Mouse (Mus musculus) liver, embryonic 12.5 days (tissue): ENCODE measurements around the gene Bphl. TPM values are rescaled to one million over a fixed set of nuclear protein-coding genes. Genes with fewer than 3 reads are reported as not detected.
"Not testable (repeated sequence)": the region's sequence is repeated elsewhere in the genome, so short reads cannot be mapped to it uniquely, and the experiment has no call there.

Experiments used
- ATAC-seq: fragments of 200-750 bp; cut with Nextera tagmentation; 2 replicates; pipeline ENCODE4 v1.8.0; 2017; ENCODE audit warnings: moderate number of reproducible peaks, mild to moderate bottlenecking, moderate library complexity
- H3K27ac ChIP-seq: fragments of 300-500 bp; sonication (generic); 2 replicates; pipeline ENCODE4 v1.5.1; 2016; ENCODE audit warnings: mild to moderate bottlenecking
- H3K27me3 ChIP-seq: fragments of 300-500 bp; sonication (generic); replicated peaks from 2 replicates; pipeline ENCODE4 v1.6.1; 2016; ENCODE audit warnings: mild to moderate bottlenecking, moderate library complexity
- H3K36me3 ChIP-seq: fragments of 300-500 bp; sonication (generic); 2 replicates; pipeline ENCODE4 v1.6.1; 2016; ENCODE audit warnings: mild to moderate bottlenecking, moderate library complexity
- H3K4me1 ChIP-seq: fragments of 300-500 bp; sonication (generic); 2 replicates; pipeline ENCODE4 v1.6.1; 2016
- H3K4me2 ChIP-seq: fragments of 300-500 bp; sonication (generic); 2 replicates; pipeline ENCODE4 v1.6.1; 2016; ENCODE audit warnings: mild to moderate bottlenecking, moderate library complexity
- H3K4me3 ChIP-seq: fragments of 300-500 bp; sonication (generic); 2 replicates; pipeline ENCODE4 v1.5.1; 2016; ENCODE audit warnings: mild to moderate bottlenecking, moderate library complexity
- H3K9ac ChIP-seq: fragments of 300-500 bp; sonication (generic); 2 replicates; pipeline ENCODE4 v1.6.1; 2016; ENCODE audit warnings: mild to moderate bottlenecking, moderate library complexity
- H3K9me3 ChIP-seq: fragments of 300-500 bp; sonication (generic); replicated peaks from 2 replicates; pipeline ENCODE4 v1.6.1; 2016; ENCODE audit warnings: mild to moderate bottlenecking, moderate library complexity
- WGBS: fragments of 180-500 bp; shearing (Covaris S2); methylation state at CpG from one replicate; pipeline ENCODE4 v1.1.7; 2016; ENCODE audit not compliant: insufficient replicate concordance; 5-methylcytosine and 5-hydroxymethylcytosine counted together
- polyA plus RNA-seq: library from polyadenylated mRNA; unstranded; fragments of >200 nt; fragmentation: Nextera tagmentation; extraction: Ambion mirVana; gene quantifications from 2 replicates; pipeline ENCODE4 v1.2.1, GENCODE M21; 2016

Gene Bphl
- polyA plus RNA-seq, 1 experiment from 2014 or later: 29.2 TPM

- ATAC-seq: peak; percentile 17
- 31% methylated on average over 16 of the region's 16 CpGs for WGBS
- Histone ChIP-seq H3K9me3 (no peaks in the 10 kb centered on the region), H3K4me2 (peak overlapping the region; percentile 92), H3K4me1 (peaks cover 21% of the 10 kb centered on the region), H3K9ac (peak overlapping the region; percentile 81), H3K27ac (no peak overlapping the region), H3K36me3 (peaks cover 16% of the 10 kb centered on the region), H3K4me3 (peak overlapping the region; percentile 73; the same call in 1 of the 2 replicates), H3K27me3 (peaks cover 11% of the 10 kb centered on the region)
These were observed 41.3 kb downstream of the Bphl start for GRCm38 (mm10) chr13:34078500-34079280.

GRCm38 (mm10) chr13:34079801-34080200 lies 42.4 kb downstream of the Bphl start:
- ATAC-seq: no peak
- H3K9ac ChIP-seq: no peak overlapping the region
- H3K4me2 ChIP-seq: no peak overlapping the region
- no peak overlapping the region for H3K4me3 ChIP-seq
- peaks cover 21% of the 10 kb centered on the region for H3K4me1 ChIP-seq
- peaks cover 11% of the 10 kb centered on the region for H3K27me3 ChIP-seq
- no peaks in the 10 kb centered on the region for H3K9me3 ChIP-seq
- WGBS: 75% methylated on average over 3 of the region's 3 CpGs
- H3K27ac ChIP-seq: no peak overlapping the region
- peaks cover 13% of the 10 kb centered on the region for H3K36me3 ChIP-seq

DNA sequence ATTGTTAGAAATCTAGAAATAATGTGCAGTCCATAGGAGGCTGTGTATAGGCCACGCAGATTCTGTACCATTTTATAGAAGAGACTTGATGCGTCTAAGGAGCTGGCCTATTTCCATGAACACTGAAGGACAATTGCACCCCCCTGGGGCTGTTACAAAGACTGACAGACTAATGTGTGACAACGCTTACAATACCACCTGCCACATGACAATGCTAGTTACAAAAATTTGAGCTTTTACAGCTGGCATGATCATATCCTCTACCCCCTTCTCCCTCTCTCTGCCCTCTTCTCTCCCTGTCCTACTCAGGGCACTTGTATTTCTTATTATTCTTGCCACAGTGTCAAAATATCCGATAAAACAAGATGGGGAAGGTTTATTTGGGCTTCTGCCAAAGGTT lies 44.5 kb downstream of the Bphl start:
- Histone ChIP-seq H3K27ac (no peak overlapping the region), H3K9ac (no peak overlapping the region), H3K4me3 (no peak overlapping the region), H3K36me3 (no peaks in the 10 kb centered on the region), H3K27me3 (peaks cover 11% of the 10 kb centered on the region), H3K4me1 (peaks cover 14% of the 10 kb centered on the region), H3K9me3 (no peaks in the 10 kb centered on the region), H3K4me2 (no peak overlapping the region)
- no peak for ATAC-seq
- WGBS: 77% methylated on average over 4 of the region's 4 CpGs

- no peak for ATAC-seq
- H3K27ac ChIP-seq: no peak overlapping the region
- 66% methylated on average over 9 of the region's 9 CpGs for WGBS
- H3K36me3 ChIP-seq: no peaks in the 10 kb centered on the region
- peaks cover 11% of the 10 kb centered on the region; the same call in 1 of the 2 replicates for H3K27me3 ChIP-seq
- H3K9ac ChIP-seq: no peak overlapping the region
- no peak overlapping the region for H3K4me3 ChIP-seq
- H3K4me1 ChIP-seq: peaks cover 7% of the 10 kb centered on the region
- H3K4me2 ChIP-seq: no peak overlapping the region
- H3K9me3 ChIP-seq: no peaks in the 10 kb centered on the region
These were observed 46.8 kb downstream of the Bphl start for GRCm38 (mm10) chr13:34084026-34084750.

DNA sequence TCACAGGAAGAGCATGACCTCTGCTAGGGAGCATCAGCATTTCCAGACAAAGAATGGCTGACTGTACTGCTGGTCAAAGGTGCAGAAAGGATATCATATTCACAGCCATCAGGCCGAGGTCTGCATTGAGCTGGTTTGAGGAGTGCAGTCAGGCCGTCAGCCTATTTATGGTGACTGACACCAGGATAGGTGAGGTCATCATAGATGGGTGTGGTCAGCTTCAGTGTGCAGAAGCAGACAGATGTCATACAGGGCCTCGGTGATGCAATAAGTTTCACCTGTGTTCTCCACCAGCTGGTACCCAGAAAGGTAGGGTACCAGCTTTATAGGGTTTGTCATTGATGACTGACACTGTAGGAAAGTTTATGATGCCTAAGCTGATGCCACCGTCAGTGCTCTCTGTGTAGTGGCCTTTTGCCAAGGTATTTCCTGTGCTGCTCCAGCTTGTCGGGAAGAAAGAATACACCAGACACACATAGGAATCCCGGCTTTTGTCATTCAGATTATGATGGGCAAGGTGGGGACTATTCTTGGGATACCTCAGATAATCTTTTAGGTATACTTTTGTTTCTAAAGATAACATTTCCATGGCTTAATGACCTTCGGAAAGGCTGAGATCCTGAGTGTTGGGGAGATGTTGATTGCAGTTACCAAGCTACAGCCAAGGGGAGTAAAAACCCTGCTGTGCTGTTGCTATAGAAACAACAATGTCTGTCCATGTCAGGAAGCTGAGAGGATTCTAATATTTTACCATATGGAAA lies 49.8 kb downstream of the Bphl start:
- 60% methylated on average over 7 of the region's 7 CpGs for WGBS
- H3K4me1 ChIP-seq: peaks cover 13% of the 10 kb centered on the region
- no peaks in the 10 kb centered on the region for H3K9me3 ChIP-seq
- no peak overlapping the region for H3K9ac ChIP-seq
- H3K4me3 ChIP-seq: no peak overlapping the region
- H3K27me3 ChIP-seq: no peaks in the 10 kb centered on the region
- no peak for ATAC-seq
- H3K4me2 ChIP-seq: no peak overlapping the region
- H3K27ac ChIP-seq: no peak overlapping the region
- H3K36me3 ChIP-seq: no peaks in the 10 kb centered on the region

DNA sequence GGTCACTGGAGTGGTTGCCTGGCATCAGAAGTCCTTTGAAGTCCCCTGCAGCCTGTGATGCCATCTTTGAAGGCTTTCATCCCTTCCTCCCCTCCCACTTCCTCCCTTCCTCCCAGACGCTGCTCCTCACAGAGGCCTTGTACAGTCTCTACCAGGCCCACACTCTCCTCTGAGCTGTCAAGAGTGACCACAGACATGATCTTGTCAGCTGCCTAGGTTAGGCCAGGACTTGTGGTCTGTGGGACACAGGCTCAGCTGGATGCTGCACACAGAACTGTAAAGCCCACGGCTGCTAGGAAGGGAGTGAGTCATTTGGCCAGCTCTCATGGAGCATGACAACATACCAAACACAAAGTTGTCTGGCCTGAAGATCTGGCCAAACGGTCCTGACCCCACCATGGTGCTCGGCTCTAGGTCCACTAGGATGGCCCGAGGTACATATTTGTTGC lies 50.8 kb downstream of the Bphl start:
- WGBS: 38% methylated on average over 5 of the region's 5 CpGs
- not testable (repeated sequence) for ATAC-seq, H3K4me3 ChIP-seq, H3K36me3 ChIP-seq, H3K4me2 ChIP-seq, H3K27me3 ChIP-seq, H3K9me3 ChIP-seq, H3K9ac ChIP-seq, H3K27ac ChIP-seq
- peaks cover 13% of the 10 kb centered on the region for H3K4me1 ChIP-seq

- Histone ChIP-seq H3K4me1 (peaks cover 13% of the 10 kb centered on the region), H3K9ac (no peak overlapping the region), H3K4me3 (no peak overlapping the region), H3K9me3 (no peaks in the 10 kb centered on the region), H3K4me2 (0 out of 2 replicates have a peak overlapping the region, but pooled peaks have one; percentile 4), H3K27ac (no peak overlapping the region; the same call in 1 of the 2 replicates), H3K36me3 (no peaks in the 10 kb centered on the region), H3K27me3 (no peaks in the 10 kb centered on the region)
- ATAC-seq: no peak; the same call in 1 of the 2 replicates
- 28% methylated on average over 7 of the region's 7 CpGs for WGBS
These were observed 51.5 kb downstream of the Bphl start for GRCm38 (mm10) chr13:34088871-34089288.

GRCm38 (mm10) chr13:34089358-34089757 lies 52.0 kb downstream of the Bphl start:
- H3K9me3 ChIP-seq: no peaks in the 10 kb centered on the region
- peak overlapping the region; percentile 8; the same call in 1 of the 2 replicates for H3K27ac ChIP-seq
- no peak overlapping the region for H3K9ac ChIP-seq
- H3K4me2 ChIP-seq: 0 out of 2 replicates have a peak overlapping the region, but pooled peaks have one; percentile 4
- ATAC-seq: no peak
- no peaks in the 10 kb centered on the region for H3K36me3 ChIP-seq
- WGBS: 15% methylated on average over 3 of the region's 3 CpGs
- H3K4me1 ChIP-seq: peaks cover 13% of the 10 kb centered on the region
- no peak overlapping the region for H3K4me3 ChIP-seq
- H3K27me3 ChIP-seq: no peaks in the 10 kb centered on the region

DNA sequence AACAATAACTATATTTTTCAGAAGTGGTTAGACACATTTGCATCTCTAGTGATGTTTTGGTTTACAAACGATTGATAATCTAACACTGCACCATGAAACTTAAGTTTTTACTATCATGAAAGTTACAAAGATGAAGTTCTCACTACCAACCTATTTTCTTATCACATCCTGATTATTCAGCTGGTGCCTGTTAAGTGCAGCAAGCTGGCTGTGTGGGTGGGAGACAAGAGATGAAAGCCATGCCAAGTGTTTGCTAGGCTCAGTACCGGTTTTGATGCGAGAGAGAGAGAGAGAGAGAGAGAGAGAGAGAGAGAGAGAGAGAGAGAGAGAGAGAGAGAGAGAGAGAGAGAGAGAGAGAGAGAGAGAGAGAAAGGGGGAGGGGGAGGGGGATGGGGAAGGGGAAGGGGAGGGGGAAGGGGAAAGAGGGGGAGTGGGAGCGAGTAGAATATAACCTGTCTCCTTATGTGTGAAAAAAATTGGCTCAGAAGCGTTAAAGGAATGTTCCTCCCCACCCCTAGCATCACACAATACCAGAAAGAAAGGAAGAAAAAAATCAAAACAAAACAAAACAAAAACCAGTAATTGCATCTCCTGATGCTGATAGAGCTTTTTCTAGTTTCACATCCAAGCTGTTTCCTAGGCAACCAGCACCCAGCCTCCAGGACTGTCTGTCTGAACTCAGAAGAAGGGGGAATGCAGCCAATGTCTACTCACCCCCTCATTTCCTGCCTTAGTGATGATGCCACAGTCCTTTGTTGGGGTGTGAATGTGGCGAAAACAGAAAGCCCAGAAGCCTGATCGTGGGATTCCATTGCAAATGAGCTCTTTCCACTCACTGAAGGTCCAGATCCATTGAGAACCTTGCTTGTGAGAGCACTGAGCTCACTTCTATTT lies 58.4 kb downstream of the Bphl start:
- no peak overlapping the region for H3K9ac ChIP-seq

GRCm38 (mm10) chr13:34096455-34096854 lies 59.1 kb downstream of the Bphl start:
- ATAC-seq: no peak
- H3K4me1 ChIP-seq: peaks cover 25% of the 10 kb centered on the region
- no peak overlapping the region for H3K4me3 ChIP-seq
- no peak overlapping the region for H3K4me2 ChIP-seq
- no peaks in the 10 kb centered on the region for H3K36me3 ChIP-seq
- no peaks in the 10 kb centered on the region for H3K9me3 ChIP-seq
- no peak overlapping the region for H3K9ac ChIP-seq
- 62% methylated on average over 4 of the region's 4 CpGs for WGBS
- H3K27me3 ChIP-seq: no peaks in the 10 kb centered on the region
- no peak overlapping the region for H3K27ac ChIP-seq

More for the DNA sequence above, 58.4 kb downstream of the Bphl start:
- Histone ChIP-seq H3K4me1 (peaks cover 18% of the 10 kb centered on the region), H3K4me2 (no peak overlapping the region), H3K36me3 (no peaks in the 10 kb centered on the region), H3K4me3 (no peak overlapping the region), H3K9me3 (no peaks in the 10 kb centered on the region), H3K27me3 (no peaks in the 10 kb centered on the region), H3K27ac (no peak overlapping the region)
- ATAC-seq: no peak
- WGBS: 47% methylated on average over 5 of the region's 7 CpGs

DNA sequence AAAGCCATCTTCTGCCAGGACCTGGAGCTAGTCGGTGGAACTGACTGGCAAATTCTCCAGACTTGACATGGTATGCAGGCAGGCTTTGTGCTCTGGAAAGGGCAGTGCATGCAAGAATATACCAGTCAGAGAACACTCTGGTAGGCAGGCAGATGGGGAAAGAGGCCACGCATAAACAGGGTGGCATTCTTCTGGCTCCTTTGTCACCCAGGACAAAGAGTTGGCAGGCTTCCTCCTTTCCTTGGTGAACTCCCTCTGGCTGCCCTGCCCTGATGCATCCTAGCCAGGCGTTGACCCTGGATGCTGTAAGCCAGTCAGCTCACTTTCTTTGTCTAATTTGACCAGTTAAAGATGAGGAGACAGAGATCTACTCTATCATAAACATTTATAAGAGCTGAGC lies 59.7 kb downstream of the Bphl start:
- Histone ChIP-seq H3K27ac (no peak overlapping the region), H3K36me3 (no peaks in the 10 kb centered on the region), H3K4me2 (no peak overlapping the region), H3K27me3 (no peaks in the 10 kb centered on the region), H3K4me3 (no peak overlapping the region), H3K4me1 (peaks cover 31% of the 10 kb centered on the region), H3K9me3 (no peaks in the 10 kb centered on the region), H3K9ac (no peak overlapping the region)
- no peak for ATAC-seq
- 67% methylated on average over 3 of the region's 3 CpGs for WGBS
